Mouse (Mus musculus) MEL (cell line): Measurements from ENCODE around the gene Fam50a. TPM values are rescaled to one million over a fixed set of nuclear protein-coding genes. Genes with fewer than 3 reads are reported as not detected.

Experiments
- DNase-seq: peaks from one replicate; pipeline ENCODE4 v3.0.0; 2011; ENCODE audit warnings: low read depth, low spot score
- H3K27ac ChIP-seq: 2 replicates; pipeline ENCODE4 v1.5.1; 2012; ENCODE audit warnings: low read depth, mild to moderate bottlenecking, control low read depth, low read length, moderate library complexity; ENCODE audit not compliant: control insufficient read depth
- H3K27me3 ChIP-seq, 2 experiments: fragments of 150-350 bp in 1 of 2; sonication (generic) in 1 of 2; 2 replicates each; pipeline ENCODE4 v1.6.1; 2012; ENCODE audit warnings: low read length in 2 of 2, mild to moderate bottlenecking in 2 of 2, improper control_type of control experiment in 1 of 2, moderate library complexity in 1 of 2; ENCODE audit not compliant: insufficient read depth in 2 of 2, control insufficient read depth in 1 of 2
- H3K36me3 ChIP-seq, 2 experiments: 2 replicates each; pipeline ENCODE4 v1.6.1; 2012 to 2014; ENCODE audit warnings: low read length in 2 of 2, improper control_type of control experiment in 1 of 2, inconsistent platforms in 1 of 2, mild to moderate bottlenecking in 1 of 2; ENCODE audit not compliant: insufficient read depth in 2 of 2, control insufficient read depth in 1 of 2
- H3K4me1 ChIP-seq, 2 experiments: fragments of 150-350 bp in 1 of 2; sonication (generic) in 1 of 2; 2 replicates each; pipeline ENCODE4 v1.6.1; 2012; ENCODE audit warnings: low read length in 2 of 2, improper control_type of control experiment in 1 of 2, mild to moderate bottlenecking in 1 of 2; ENCODE audit not compliant: insufficient read depth in 2 of 2, control insufficient read depth in 1 of 2
- H3K4me3 ChIP-seq, 2 experiments: fragments of 150-350 bp in 1 of 2; sonication (generic) in 1 of 2; 2 replicates each; pipeline ENCODE4 v1.5.1; 2012; ENCODE audit warnings: low read depth in 2 of 2, low read length in 2 of 2, mild to moderate bottlenecking in 2 of 2, moderate library complexity in 2 of 2, control low read depth in 1 of 2, improper control_type of control experiment in 1 of 2; ENCODE audit not compliant: control insufficient read depth in 1 of 2, insufficient read depth in 1 of 2
- H3K79me2 ChIP-seq: 2 replicates; pipeline ENCODE4 v1.6.1; 2012; ENCODE audit warnings: mild to moderate bottlenecking, low read length, moderate library complexity; ENCODE audit not compliant: control insufficient read depth, poor library complexity, insufficient read depth
- H3K9ac ChIP-seq: 2 replicates; pipeline ENCODE4 v1.6.1; 2012; ENCODE audit warnings: low read depth, mild to moderate bottlenecking, control low read depth, low read length, moderate library complexity; ENCODE audit not compliant: control insufficient read depth, poor library complexity, severe bottlenecking
- H3K9me3 ChIP-seq: fragments of 150-350 bp; sonication (generic); replicated peaks from 2 replicates; pipeline ENCODE4 v1.6.1; 2012; ENCODE audit warnings: mild to moderate bottlenecking, low read length, improper control_type of control experiment, moderate library complexity; ENCODE audit not compliant: insufficient read depth
- BHLHE40 ChIP-seq: IDR thresholded peaks from 2 replicates; pipeline ENCODE4 v1.6.1; 2012; ENCODE audit warnings: low read depth, mild to moderate bottlenecking, inconsistent platforms, low read length, improper control_type of control experiment, borderline replicate concordance
- ELF1 ChIP-seq: IDR thresholded peaks from 2 replicates; pipeline ENCODE4 v1.6.1; 2014; ENCODE audit warnings: low read depth, mild to moderate bottlenecking, inconsistent platforms, low read length, improper control_type of control experiment, moderate library complexity
- ETS1 ChIP-seq: IDR thresholded peaks from 2 replicates; pipeline ENCODE4 v1.6.1; 2012; ENCODE audit warnings: low read depth, mild to moderate bottlenecking, inconsistent platforms, low read length, improper control_type of control experiment, moderate library complexity
- GABPA ChIP-seq: IDR thresholded peaks from 2 replicates; pipeline ENCODE4 v1.6.1; 2012; ENCODE audit warnings: low read depth, mild to moderate bottlenecking, inconsistent platforms, low read length, improper control_type of control experiment, moderate library complexity
- GATA1 ChIP-seq: IDR thresholded peaks from 2 replicates; pipeline ENCODE4 v1.6.1; 2011; ENCODE audit warnings: low read depth, low read length, improper control_type of control experiment
- HCFC1 ChIP-seq: IDR thresholded peaks from 2 replicates; pipeline ENCODE4 v1.6.1; 2012; ENCODE audit warnings: low read depth, mild to moderate bottlenecking, inconsistent platforms, low read length, improper control_type of control experiment, moderate library complexity
- JUND ChIP-seq: IDR thresholded peaks from 2 replicates; pipeline ENCODE4 v1.6.1; 2011; ENCODE audit warnings: low read depth, mild to moderate bottlenecking, improper control_type of control experiment, low read length
- KAT2A ChIP-seq: conservative IDR thresholded peaks from 2 replicates; pipeline ENCODE4 v1.6.1; 2012; ENCODE audit warnings: low read depth, low read length, improper control_type of control experiment, inconsistent platforms
- MAFK ChIP-seq: IDR thresholded peaks from 2 replicates; pipeline ENCODE4 v1.6.1; 2011; ENCODE audit warnings: low read depth, mild to moderate bottlenecking, low read length, improper control_type of control experiment, borderline replicate concordance
- MAX ChIP-seq: IDR thresholded peaks from 2 replicates; pipeline ENCODE4 v1.6.1; 2011; ENCODE audit warnings: low read length, improper control_type of control experiment
- MAZ ChIP-seq: IDR thresholded peaks from 2 replicates; pipeline ENCODE4 v1.6.1; 2012; ENCODE audit warnings: low read depth, mild to moderate bottlenecking, inconsistent platforms, low read length, improper control_type of control experiment
- MXI1 ChIP-seq: IDR thresholded peaks from 2 replicates; pipeline ENCODE4 v1.6.1; 2011; ENCODE audit warnings: mild to moderate bottlenecking, low read depth, low read length, improper control_type of control experiment
- MYC ChIP-seq: IDR thresholded peaks from 2 replicates; pipeline ENCODE4 v1.6.1; 2011; ENCODE audit warnings: low read depth, mild to moderate bottlenecking, low read length, improper control_type of control experiment, moderate library complexity
- NRF1 ChIP-seq: IDR thresholded peaks from 2 replicates; pipeline ENCODE4 v1.6.1; 2014; ENCODE audit warnings: low read depth, mild to moderate bottlenecking, inconsistent platforms, low read length, improper control_type of control experiment, moderate library complexity; ENCODE audit not compliant: poor library complexity, insufficient read depth, severe bottlenecking
- POLR2AphosphoS2 ChIP-seq: IDR thresholded peaks from 2 replicates; pipeline ENCODE4 v1.6.1; 2011; ENCODE audit warnings: low read length, improper control_type of control experiment
- POLR2AphosphoS5 ChIP-seq: IDR thresholded peaks from 2 replicates; pipeline ENCODE4 v1.6.1; 2012; ENCODE audit warnings: low read depth, borderline replicate concordance, mild to moderate bottlenecking, inconsistent platforms, low read length, moderate library complexity, mixed read lengths
- RCOR1 ChIP-seq: IDR thresholded peaks from 2 replicates; pipeline ENCODE4 v1.6.1; 2012; ENCODE audit warnings: low read depth, mild to moderate bottlenecking, inconsistent platforms, low read length, improper control_type of control experiment
- TBP ChIP-seq: IDR thresholded peaks from 2 replicates; pipeline ENCODE4 v1.8.0; 2011; ENCODE audit warnings: low read depth, low read length, improper control_type of control experiment
- TCF12 ChIP-seq: IDR thresholded peaks from 2 replicates; pipeline ENCODE4 v1.6.1; 2014; ENCODE audit warnings: low read depth, mild to moderate bottlenecking, inconsistent platforms, low read length, improper control_type of control experiment, moderate library complexity
- UBTF ChIP-seq: IDR thresholded peaks from 2 replicates; pipeline ENCODE4 v1.6.1; 2012; ENCODE audit warnings: low read depth, mild to moderate bottlenecking, inconsistent platforms, low read length, improper control_type of control experiment, moderate library complexity, borderline replicate concordance; ENCODE audit not compliant: insufficient read depth
- USF1 ChIP-seq: IDR thresholded peaks from 2 replicates; pipeline ENCODE4 v1.6.1; 2014; ENCODE audit warnings: low read depth, mild to moderate bottlenecking, inconsistent platforms, low read length, improper control_type of control experiment, moderate library complexity
- ZMIZ1 ChIP-seq: IDR thresholded peaks from 2 replicates; pipeline ENCODE4 v1.6.1; 2012; ENCODE audit warnings: low read depth, mild to moderate bottlenecking, inconsistent platforms, low read length, improper control_type of control experiment, moderate library complexity
- ZNF384 ChIP-seq: IDR thresholded peaks from 2 replicates; pipeline ENCODE4 v1.6.1; 2012; ENCODE audit warnings: low read depth, mild to moderate bottlenecking, inconsistent platforms, low read length, improper control_type of control experiment
- polyA plus RNA-seq, 2 experiments: library from polyadenylated mRNA; stranded (reverse) in 1 of 2; unstranded in 1 of 2; fragments of >175 nt in 1 of 2; fragments of >200 nt in 1 of 2; gene quantifications; 2 replicates each; pipeline versions ENCODE4 v1.2.1 to v1.2.4; 2012; ENCODE audit warnings: low replicate concordance in 2 of 2, low read depth in 1 of 2; ENCODE audit not compliant: insufficient read length in 2 of 2, insufficient read depth in 1 of 2, missing spikeins in 1 of 2
- total RNA-seq: library from RNA; depleted of rRNA; stranded (reverse); fragments of 300-350 nt; gene quantifications from 2 replicates; pipeline ENCODE4 v1.2.3, GENCODE M21; 2012

Fam50a gene
- total and polyA plus RNA-seq, 3 experiments: 46.3 to 107 (median 64.8) TPM

DNA sequence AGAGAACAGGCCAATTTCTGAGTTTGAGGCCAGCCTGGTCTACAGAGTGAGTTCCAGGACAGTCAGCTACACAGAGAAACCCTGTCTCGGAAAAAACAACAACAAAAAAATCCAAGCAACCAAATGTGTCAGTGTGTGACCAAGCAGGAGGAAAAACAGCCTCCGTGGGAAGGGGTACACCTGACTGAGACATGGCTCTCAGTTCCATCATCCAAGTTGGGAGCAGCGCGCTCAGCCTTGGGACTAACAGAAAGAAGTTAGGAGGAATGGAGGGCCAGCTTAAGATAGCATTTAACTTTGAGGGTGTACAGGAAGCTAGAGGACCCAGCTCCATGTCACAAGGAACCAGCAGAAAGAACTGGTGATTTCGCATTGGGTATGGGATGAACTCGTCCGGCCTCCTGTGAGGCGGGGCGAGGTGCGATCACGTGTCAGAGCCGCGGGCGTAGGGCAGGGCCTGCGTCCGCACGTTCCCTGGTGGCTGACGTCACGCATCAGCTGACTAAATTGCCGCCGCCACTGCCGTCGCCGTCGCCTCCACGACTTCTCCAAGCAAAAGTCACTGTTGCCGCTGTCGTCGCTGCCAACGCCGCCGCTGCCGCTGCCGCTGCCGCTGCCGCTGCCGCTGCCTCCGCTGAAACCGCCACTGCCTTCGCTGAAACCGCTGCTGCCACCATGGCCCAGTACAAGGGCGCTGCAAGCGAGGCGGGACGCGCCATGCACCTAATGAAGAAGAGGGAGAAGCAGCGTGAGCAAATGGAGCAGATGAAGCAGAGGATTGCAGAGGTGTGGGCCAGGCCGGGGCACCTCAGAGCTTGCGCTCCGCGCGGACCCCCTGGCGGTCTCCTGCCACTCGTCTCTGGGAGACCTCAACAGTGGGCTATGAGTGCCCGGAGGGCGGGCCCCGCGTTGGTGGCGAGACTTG, at the start of gene Fam50a (continued):
- TF ChIP-seq MXI1 (0 out of 2 replicates have a peak, but pooled peaks have one; percentile 49), MAFK (no peak), TCF12 (no peak), RCOR1 (no peak), MAZ (no peak)

DNA sequence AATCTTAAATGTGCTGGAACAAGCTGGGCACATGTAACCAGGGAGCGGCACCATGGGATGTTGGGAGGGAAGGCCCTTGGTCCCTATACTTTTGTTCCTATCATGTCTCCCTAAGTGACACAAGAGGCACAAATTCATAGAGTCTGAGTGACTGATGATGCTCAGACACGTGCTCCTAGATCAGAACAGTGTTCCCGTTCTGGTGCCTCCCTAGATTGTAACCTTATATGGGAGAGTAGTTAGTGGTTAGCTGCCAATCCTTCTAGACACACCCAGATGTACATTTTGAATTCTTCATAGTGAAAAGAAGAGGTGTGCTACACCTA, 43.1 kb upstream of the Fam50a start:
- no peak for DNase-seq
- peaks cover 0 to 7% of the 10 kb centered on the region in 2 experiments; a peak in 3 of 4 replicates for H3K4me1 ChIP-seq
- H3K27ac ChIP-seq: peak overlapping the region; percentile 96
- H3K79me2 ChIP-seq: peaks cover 19% of the 10 kb centered on the region
- peak overlapping the region; percentile 42 to 49 for H3K4me3 ChIP-seq
- H3K27me3 ChIP-seq: no peaks in the 10 kb centered on the region
- peaks cover 0 to 7% of the 10 kb centered on the region in 2 experiments; a peak in 1 of 4 replicates for H3K36me3 ChIP-seq
- peak overlapping the region; percentile 79 for H3K9ac ChIP-seq
- H3K9me3 ChIP-seq: no peaks in the 10 kb centered on the region
- TF ChIP-seq TBP (no peak), MAX (peak; percentile 91), ZMIZ1 (0 out of 2 replicates have a peak, but pooled peaks have one; percentile 52), MXI1 (peak; percentile 81), USF1 (peak; percentile 40; the same call in 1 of the 2 replicates), POLR2AphosphoS2 (no peak), BHLHE40 (peak; percentile 21; the same call in 1 of the 2 replicates), MYC (peak; percentile 95)

DNA sequence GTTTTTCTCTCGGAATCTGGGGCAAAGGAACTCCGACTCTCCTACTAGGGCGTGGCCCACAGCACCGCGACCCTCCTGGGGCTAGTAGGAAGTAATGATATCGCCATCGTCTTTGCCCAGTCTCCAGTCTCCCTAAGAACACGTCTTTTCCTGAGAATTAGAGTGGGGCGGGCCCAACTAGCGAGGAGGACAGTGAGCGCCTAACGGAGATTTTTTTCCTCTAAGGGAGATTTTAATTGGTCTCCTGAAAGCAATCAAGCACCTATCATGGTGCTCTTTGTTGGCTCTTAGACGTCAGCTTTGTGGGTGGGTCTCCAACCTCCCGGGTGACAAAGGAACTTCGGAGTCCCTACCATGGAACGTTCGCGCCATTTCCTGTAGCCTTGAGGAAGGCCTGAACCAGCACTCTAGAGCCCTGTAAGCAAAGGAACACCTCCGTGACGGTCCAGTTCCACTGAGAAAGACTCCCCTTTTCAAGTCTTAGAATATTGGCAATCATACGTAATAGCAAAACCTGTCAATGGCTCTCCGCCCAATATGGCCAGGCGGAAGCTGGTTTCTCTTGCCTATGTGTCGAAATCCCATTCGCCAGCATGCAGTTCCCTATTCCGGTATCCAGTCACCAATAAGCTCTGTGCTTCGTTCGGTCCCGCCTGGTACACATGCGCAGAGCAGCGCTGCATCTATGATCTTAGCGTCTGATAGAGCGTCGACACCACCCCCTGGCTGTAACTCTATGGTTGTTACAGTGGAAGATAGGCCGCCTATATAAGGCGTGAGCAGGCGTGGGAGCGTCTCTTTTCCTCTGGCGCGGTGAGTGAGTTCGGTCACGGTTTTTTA, 42.6 kb upstream of the Fam50a start, which contains the start of gene Rpl10:
Rpl10 (plus strand) TSS at position 751 of the 840 bp plus-strand sequence.
- H3K4me3 ChIP-seq: peak within 1 kb of the TSS; percentile 67 to 91
- peaks cover 19% of the 10 kb centered on the region for H3K79me2 ChIP-seq
- no peaks in the 10 kb centered on the region for H3K27me3 ChIP-seq
- peak within 1 kb of the TSS; percentile 96 for H3K9ac ChIP-seq
- H3K27ac ChIP-seq: peak within 1 kb of the TSS; percentile 96
- peaks cover 0 to 7% of the 10 kb centered on the region in 2 experiments; a peak in 3 of 4 replicates for H3K4me1 ChIP-seq
- peaks cover 0 to 7% of the 10 kb centered on the region in 2 experiments; a peak in 1 of 4 replicates for H3K36me3 ChIP-seq
- peak; percentile 96 for DNase-seq
- no peaks in the 10 kb centered on the region for H3K9me3 ChIP-seq
- TF ChIP-seq ETS1 (peak; percentile 2; the same call in 1 of the 2 replicates), MAFK (no peak), ZMIZ1 (peak; percentile 92), KAT2A (peak; percentile 78), MXI1 (peak; percentile 76), TBP (peak; percentile 99), HCFC1 (peak; percentile 90), UBTF (no peak), GABPA (no peak), GATA1 (peak; percentile 32; the same call in 1 of the 2 replicates), POLR2AphosphoS5 (peak; percentile 91; the same call in 1 of the 2 replicates), TCF12 (peak; percentile 81), JUND (no peak), MAX (peak; percentile 82), NRF1 (peak; percentile 95), MYC (peak; percentile 72; the same call in 1 of the 2 replicates), ZNF384 (peak; percentile 91), ELF1 (peak; percentile 93)
